ENCODE assay signal across 31 mouse cellular contexts in the genomic region with DNA sequence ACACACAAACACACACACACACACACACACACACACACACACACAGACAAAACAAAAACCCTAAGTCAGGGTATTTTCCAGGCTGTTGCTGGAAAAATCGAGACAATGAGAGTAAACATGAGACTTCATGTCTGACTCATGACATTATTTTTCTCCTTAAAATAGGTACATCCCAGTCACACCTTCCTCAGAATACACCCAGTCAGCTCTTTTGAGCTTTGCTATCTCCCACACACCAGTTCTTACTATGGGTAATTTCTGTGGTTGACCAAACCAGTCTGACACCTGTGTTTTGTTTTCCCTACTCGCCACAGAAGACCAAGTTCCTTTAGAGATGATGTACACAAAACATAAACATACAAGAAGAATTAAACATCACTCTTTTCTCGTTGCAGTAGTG. TPM values are rescaled to one million over a fixed set of nuclear protein-coding genes. Genes with fewer than 3 reads are reported as not detected.
DNase-seq lines count a peak whose midpoint lies in the region; ATAC-seq and TF ChIP-seq lines count a peak whose summit lies in the region.
"Had no signal": no experiment of that assay in that cellular context is flagged by ENCODE, and none has a peak within 500 bp of the region (broad histone marks: within the 10 kb centered on the region; RNA-seq: fewer than 3 reads in every experiment).

No protein-coding gene starts in this region.

- no peak overlapping the region for H3K4me3 ChIP-seq in myocyte
- H3K4me3 ChIP-seq: embryonic facial prominence, embryonic 10.5 days; embryonic facial prominence, embryonic 13.5 days; erythroblast, embryonic 14.5 days; forebrain, embryonic 13.5 days; gastrocnemius, adult 2 months; heart, embryonic 12.5 days; heart, embryonic 15.5 days; hindbrain, embryonic 10.5 days; hindbrain, embryonic 13.5 days had no signal

- DNase-seq in CD4-positive helper T cell, adult 2 months (ENCODE audit: low read depth, low spot score), result peak; percentile 68
- peak; percentile 50 for DNase-seq in CD4-positive, CD25-positive, alpha-beta regulatory T cell, adult 2 months (ENCODE audit: low read depth, low spot score)
- DNase-seq in right cerebral cortex, adult 2 months (ENCODE audit: low spot score in 2 of 2), result no peak
- DNase-seq in layer of hippocampus, adult 8-10 months (ENCODE audit: low spot score in 2 of 2), result no peak
- DNase-seq: adrenal gland, adult 2 months; adrenal gland, postnatal 25 days; cerebellum, adult 11-12 months; cerebellum, adult 8-10 months; cerebellum, postnatal 10 days; cerebellum, postnatal 36 days; embryo, embryonic 11 days; forebrain, postnatal 0 days; gastrocnemius, adult 2 months; gastrocnemius, postnatal 14 days; heart, adult 11 months; heart, postnatal 10 days; heart, postnatal 36 days had no signal

- peak overlapping the region; percentile 32 for H3K4me2 ChIP-seq in myocyte (ENCODE audit: low read depth)
- H3K4me2 ChIP-seq: embryonic facial prominence, embryonic 13.5 days; forebrain, embryonic 13.5 days; heart, embryonic 12.5 days; heart, embryonic 15.5 days; hindbrain, embryonic 13.5 days had no signal

- no peaks in the 10 kb centered on the region for H3K27me3 ChIP-seq in myocyte (ENCODE audit: control insufficient read depth, insufficient read depth, insufficient read length)
- H3K27me3 ChIP-seq: embryonic facial prominence, embryonic 13.5 days; forebrain, embryonic 13.5 days; heart, embryonic 12.5 days; heart, embryonic 15.5 days; hindbrain, embryonic 13.5 days; Patski had no signal

- no peaks in the 10 kb centered on the region for H3K79me2 ChIP-seq in myocyte (ENCODE audit: control insufficient read depth, insufficient read depth)

- peak; percentile 82 for ATAC-seq in activated CD4-positive, CD25-positive, alpha-beta regulatory T cell, adult 4 months
- ATAC-seq: forebrain, embryonic 13.5 days; forebrain, postnatal 0 days; hindbrain, embryonic 16.5 days; intestine, postnatal 0 days; Patski had no signal

- TF ChIP-seq POLR2A in myocyte (IDR thresholded peaks at IDR 0.05; ENCODE audit: insufficient read length, low read depth), result no peak

- no peaks in the 10 kb centered on the region for H3K36me3 ChIP-seq in myocyte (ENCODE audit: control insufficient read depth, insufficient read depth)
- H3K36me3 ChIP-seq: embryonic facial prominence, embryonic 10.5 days; embryonic facial prominence, embryonic 13.5 days; G1E; heart, embryonic 12.5 days; heart, embryonic 15.5 days; hindbrain, embryonic 10.5 days; hindbrain, embryonic 13.5 days had no signal

- no peak overlapping the region for H3ac ChIP-seq in myocyte (ENCODE audit: control insufficient read depth, insufficient read length)

TF ChIP-seq in myocyte, 11 proteins besides CTCF, POLR2A, EP300 and RAD21:
- TF ChIP-seq MYOD1 (IDR thresholded peaks at IDR 0.05; ENCODE audit: control insufficient read depth in 1 of 3, insufficient read length in 2 of 3, low read depth in 2 of 3), result no peak
- no peak for TF ChIP-seq CEBPB (IDR thresholded peaks at IDR 0.05; ENCODE audit: insufficient read depth, poor library complexity, severe bottlenecking)
- TF ChIP-seq MYOG (IDR thresholded peaks at IDR 0.05; ENCODE audit: control insufficient read depth in 1 of 3, insufficient read depth in 1 of 3, insufficient read length in 2 of 3, low read depth in 2 of 3), result no peak
- TF ChIP-seq SRF (IDR thresholded peaks at IDR 0.05; ENCODE audit: control insufficient read depth, insufficient read length, low read depth), result no peak
- TF ChIP-seq POLR2AphosphoS2 (IDR thresholded peaks at IDR 0.05; ENCODE audit: insufficient read length, low read depth), result no peak
- TF ChIP-seq REST (IDR thresholded peaks at IDR 0.05; ENCODE audit: insufficient read depth, insufficient read length), result no peak
- no peak for TF ChIP-seq TCF3 (IDR thresholded peaks at IDR 0.05; ENCODE audit: insufficient read length, low read depth)
- TF ChIP-seq USF1 (IDR thresholded peaks at IDR 0.05; ENCODE audit: low read depth), result no peak
- TF ChIP-seq E2F4 (IDR thresholded peaks at IDR 0.05; ENCODE audit: insufficient read depth), result no peak
- no peak for TF ChIP-seq TCF12 (IDR thresholded peaks at IDR 0.05; ENCODE audit: insufficient read depth, poor library complexity, severe bottlenecking)
- no peak for TF ChIP-seq MAX (IDR thresholded peaks at IDR 0.05; ENCODE audit: low read depth)

RNA-seq across cellular contexts. Expression of a gene that starts 21.0 kb away (rescaled TPM):
- polyA plus RNA-seq in activated CD4-positive, CD25-positive, alpha-beta regulatory T cell, adult 4 months (2017; shearing (Covaris generic)), result 10 to 100 TPM; 95.1 to 98.1 TPM
- 3.9 TPM for polyA plus RNA-seq in myocyte (2012; fragmentation: generic; extraction: Trizol)
- 10 to 100 TPM; 13.1 to 15.9 (median 14.5) TPM for total RNA-seq in layer of hippocampus, adult 8-10 months (2022)

Comparison
In these comparisons a context has a peak if more than half of its experiments do, and no peak if none do; other contexts are left out.
1. DNase-seq: peak in CD4-positive helper T cell, adult 2 months (single experiment) and CD4-positive, CD25-positive, alpha-beta regulatory T cell, adult 2 months (single experiment); none in right cerebral cortex, adult 2 months (0 of 2) and layer of hippocampus, adult 8-10 months (0 of 2).
2. RNA of a gene that starts 21.0 kb away (polyA plus RNA-seq): 95.1 to 98.1 TPM in activated CD4-positive, CD25-positive, alpha-beta regulatory T cell, adult 4 months; 3.9 TPM in myocyte (single experiment); every median in the first group is over 10 times any median in the second.